Mouse (Mus musculus) frontal cortex, postnatal 10 days (tissue): ENCODE results near the gene Prpf8.
"Not testable (repeated sequence)": the region's sequence is repeated elsewhere in the genome, so short reads cannot be mapped to it uniquely, and the experiment has no call there.

ENCODE experiments used
- DNase-seq, 2 experiments: peaks; one replicate each; pipeline ENCODE4 v3.0.0; 2022; ENCODE audit warnings: low spot score in 2 of 2, mixed read lengths in 1 of 2

Prpf8 gene

DNA sequence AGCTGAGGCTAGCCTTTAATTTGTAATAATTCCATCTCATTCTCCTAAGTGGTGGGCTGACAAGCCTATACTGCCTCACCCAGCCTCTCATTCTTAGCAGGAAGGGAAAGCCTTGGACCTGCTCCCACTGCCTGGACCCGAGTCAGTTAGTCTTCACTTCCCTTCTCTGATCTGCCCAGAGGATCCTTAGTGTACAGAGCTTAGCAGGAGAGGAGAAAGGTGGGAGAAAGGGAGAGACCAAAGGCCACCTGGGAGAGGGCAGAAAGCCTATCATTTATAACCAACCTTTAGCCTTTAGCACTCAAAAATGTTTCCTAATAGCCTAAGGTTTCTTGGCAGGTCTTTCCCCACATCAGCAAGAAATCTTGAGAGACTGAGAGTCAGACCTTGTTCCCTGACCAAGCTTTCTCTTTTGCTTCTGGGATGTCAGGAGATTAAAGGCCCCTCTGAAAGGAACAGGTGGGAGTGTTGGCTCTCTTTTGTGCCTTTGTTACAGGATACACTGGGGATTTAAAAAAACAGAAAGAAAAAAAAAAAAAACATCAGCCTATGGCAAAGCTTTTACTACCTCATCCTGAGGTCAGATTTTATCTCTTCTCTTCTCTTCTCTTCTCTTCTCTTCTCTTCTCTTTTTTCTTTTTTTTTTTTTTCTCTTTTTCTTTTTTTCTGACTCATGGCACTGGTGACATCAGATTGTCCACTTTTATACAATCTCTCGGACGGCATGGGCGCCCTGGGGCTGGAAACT lies 47.8 kb downstream of the Prpf8 start:
- DNase-seq = no peak

DNA sequence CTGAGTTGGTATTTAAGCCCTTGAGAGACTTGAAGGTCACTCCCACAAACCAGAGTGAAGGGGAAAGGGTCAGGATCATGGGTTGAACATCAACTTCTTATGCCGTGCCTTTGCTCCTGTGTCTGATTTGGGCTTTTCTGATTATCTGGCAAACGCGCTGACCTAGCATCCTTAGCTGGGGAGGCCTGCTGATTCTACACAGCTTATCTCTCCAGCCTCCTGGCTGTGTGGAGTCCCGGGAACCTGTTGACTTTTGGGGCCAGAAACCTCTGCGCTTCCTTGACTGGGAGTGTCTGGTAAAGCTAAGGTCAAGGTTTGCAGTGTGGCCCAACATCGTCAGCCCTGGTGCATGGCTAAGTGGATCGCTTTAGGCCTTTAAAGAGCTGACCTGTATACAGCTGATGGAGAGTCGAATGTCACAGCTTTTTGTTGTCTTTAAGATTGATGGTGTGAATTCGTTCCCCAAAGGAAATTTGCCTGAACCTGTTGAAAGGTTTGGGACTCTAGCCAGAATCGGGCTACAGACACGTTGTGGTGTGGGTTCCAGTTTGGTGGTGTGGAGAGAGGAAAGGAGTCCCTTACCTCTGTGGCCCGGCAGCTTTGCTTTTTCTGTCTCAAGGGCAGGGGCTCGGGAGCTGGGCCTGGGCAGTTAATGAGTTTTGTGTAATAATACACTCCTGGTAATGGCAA lies 48.6 kb downstream of the Prpf8 start:
- DNase-seq = no peak

DNA sequence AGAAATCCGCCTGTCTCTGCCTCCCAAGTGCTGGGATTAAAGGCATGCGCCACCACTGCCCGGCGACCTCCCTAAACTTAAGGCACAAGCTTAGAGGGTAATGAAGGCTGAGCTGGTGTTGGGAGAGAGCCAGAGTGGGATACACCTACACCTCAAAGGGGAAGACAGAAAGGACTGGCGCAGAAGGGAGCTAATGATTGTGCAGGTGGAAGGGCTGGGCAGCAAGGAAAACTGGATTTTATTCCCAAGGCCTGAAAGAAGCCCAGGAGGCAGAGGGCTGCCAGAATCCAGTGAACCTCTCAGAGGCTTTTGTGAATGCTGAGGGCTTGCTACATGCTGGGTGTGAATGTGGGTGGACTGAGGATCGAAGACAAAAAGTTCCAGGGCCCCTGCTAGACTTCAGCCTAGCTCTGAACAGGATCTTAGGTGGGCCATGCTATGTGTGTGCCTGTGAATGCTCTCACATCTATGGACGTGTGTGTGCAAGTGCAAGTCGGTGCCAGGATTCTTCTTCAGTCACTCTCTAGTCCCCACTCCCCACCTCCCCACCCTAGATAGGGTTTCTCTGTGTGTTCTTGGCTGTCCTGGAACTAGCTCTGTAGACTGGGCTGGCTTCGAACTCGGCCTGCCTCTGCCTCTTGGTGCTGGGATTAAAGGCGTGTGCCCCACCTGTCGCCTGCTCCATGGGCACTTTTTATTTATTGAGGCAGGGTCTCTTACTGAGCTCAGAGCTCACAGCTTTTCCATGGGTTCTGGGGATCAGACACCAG lies 49.8 kb downstream of the Prpf8 start:
- no peak for DNase-seq

DNA sequence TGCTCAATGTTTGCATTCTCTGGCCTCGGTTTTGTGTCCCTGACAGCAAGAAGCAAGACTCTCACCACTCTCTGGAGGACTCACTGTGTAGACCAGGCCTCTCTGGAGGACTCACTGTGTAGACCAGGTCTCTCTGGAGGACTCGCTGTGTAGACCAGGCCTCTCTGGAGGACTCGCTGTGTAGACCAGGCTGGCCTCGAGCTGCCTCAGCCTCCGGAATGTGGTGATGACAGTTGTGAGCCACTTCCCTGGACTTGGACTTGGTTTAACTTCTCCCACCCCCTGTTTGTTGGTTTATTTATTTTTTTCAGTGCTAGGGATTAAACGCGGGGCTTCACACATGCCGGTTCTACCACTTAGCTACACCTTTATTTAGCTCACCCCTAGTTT lies 50.4 kb downstream of the Prpf8 start:
- no peak for DNase-seq

DNA sequence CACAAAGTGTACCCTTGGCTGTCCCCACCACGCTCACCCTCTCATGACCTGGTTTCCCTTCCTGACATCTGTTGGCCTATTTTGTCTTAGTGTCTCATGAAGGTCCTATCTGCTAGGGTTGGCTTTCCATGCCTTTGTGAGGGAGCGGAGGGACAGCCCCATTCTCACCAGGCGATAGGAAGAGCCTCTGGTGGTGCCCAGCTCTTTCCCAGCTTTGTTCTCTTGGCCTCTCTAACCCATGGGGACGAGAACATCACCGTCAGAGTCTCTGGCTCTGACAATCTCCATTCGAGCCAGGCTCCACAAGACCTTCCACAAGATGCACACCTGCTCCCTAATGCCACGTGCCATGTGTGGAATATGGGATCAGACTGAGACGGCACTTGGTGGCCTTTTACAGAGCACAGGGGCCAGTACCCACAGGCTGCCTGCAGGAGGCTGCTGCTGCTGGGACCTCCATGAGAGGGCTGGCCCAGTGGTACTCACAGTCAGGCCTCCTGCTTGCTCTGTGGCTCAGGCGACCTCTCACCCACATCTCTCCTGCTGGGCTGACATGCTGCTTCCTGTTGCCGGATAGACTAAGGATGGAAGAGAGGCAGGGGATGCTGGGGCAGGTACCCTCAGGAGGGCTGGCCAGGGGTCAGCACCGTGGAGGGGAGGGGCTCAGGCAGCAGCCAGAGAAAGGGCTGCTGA lies 51.0 kb downstream of the Prpf8 start:
- no peak for DNase-seq

DNA sequence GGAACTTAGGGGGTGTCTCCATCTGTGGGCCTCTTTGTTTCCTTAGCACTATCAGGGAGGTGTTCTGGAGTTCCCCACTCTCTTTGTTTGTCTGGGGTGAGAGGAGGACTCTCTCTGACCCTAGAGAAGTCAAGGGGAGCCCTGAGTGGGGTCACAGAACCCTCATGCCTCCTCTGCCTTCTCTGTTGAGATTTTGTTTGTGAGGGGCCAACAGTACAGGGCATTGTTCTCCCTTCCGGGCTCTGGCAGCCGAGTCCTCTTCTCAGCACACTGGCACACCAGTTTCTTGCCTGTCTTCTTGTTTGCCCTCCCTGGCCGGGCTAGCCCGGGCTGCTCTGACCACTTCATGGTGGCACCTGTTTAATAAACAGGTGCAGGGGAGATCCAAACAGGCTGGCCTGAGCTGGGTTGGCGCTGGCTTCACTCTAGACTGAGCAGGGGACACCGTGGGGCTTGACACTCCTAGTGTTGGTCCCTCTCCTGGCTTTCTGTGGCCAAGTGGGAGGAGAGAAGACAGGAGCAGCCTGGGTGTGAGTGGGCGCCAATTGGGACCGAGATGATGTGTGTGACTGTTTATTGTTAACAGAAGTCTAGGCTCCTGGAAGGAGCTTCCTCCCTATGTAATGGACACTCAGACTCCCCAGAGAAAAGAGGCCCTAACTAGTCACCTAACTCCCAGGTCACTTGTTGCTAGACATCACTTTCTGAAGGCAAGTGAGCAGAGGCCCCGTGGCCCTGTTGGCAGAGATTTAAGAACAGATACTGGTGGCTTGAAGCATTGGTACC lies 51.8 kb downstream of the Prpf8 start:
- no peak for DNase-seq

DNA sequence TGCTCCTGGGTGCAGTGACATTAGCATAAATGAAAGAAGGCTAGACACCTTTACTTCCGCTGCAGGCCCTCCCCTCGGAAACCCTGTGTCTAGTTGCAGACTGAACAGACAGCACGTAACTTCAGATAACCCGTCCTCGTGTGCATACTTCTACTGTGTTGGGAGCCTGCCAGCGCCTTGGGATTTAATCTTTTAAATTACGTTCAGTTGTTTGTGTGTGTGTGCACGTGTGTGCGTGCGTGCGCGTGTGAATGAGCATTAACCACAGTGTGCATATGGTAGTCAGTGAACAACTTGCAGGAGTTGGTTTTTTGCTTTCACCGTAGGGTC lies 52.3 kb downstream of the Prpf8 start:
- DNase-seq = no peak

DNA sequence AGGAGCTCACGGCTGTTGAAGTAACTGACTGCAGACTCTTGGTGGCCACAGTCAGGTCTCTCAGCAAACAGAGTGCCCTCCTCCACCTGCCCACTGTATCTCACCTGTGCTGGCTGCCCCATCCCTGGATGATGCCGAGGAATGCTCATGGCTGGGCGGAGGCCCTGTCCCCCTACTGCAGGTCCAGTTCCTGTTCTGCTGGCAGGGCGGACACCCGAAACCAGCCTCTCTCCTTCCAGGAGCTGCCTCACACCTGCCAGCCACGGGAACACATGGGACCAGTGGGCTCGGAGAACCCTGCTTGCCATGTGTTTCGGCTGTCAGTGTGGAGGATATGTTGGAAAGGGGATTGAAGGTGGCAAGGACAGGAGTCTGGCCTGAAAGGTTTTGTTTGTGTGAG lies 53.6 kb downstream of the Prpf8 start:
- no peak for DNase-seq

DNA sequence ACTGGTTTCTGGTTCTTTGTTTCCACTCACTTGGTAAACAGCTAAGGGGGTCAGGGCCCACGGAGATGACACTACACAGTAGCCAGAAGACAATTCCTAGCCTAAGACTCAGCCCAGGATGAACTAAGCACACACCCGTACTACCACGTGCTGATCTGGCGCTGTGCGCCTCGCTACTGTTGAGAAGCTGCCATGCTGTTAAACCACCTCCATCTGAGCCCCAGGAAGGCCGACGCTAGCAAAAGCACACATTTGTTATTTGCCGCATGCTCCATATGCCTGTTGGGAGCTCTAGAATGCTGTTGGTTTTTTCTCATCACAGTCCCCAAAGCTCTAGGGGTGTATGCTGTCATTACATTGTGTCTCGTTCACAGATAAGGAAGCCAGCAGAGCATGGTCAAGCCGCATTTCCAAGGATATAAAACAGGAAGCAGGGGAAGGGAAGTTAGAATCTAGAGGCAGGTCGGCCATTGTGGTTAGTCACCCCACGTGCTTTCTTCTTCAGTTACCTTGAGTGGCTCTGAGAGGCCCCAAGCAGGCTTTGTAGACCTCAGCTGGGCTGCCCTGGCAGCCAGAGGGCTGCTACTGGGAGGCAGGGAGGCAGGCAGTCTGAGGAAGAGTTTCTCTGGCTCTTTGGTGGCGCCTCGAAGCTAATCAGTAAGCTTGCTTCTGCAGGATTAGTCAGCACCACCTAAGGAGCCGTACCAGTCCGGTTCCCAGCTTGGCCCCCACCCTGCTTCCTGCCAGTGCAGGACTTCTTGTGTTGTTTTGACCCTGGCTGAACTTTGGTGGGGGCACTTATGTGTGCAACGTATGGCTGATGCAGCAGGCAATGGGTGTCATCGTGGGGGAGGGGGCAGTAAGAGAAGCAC lies 54.3 kb downstream of the Prpf8 start:
- DNase-seq = no peak

DNA sequence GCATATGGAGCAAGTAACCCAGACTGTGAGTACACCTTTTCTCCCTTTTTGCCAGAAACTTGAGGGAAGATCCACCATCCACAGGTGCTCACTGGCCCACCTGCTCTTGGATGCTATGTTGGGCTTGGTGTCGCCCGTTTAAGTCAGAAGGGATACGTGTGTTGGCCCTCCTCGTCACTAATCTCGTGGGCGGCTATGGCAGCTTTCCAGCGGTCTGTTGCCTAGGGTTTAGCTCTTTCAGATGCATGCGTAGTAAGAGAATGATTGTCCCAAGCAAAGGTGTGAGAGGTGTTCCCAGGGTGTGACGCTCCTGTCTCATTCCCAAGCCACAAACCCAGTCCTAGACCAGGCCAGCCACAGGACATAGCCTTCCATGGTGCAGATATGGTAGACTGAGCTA lies 58.1 kb downstream of the Prpf8 start:
- DNase-seq = no peak

DNA sequence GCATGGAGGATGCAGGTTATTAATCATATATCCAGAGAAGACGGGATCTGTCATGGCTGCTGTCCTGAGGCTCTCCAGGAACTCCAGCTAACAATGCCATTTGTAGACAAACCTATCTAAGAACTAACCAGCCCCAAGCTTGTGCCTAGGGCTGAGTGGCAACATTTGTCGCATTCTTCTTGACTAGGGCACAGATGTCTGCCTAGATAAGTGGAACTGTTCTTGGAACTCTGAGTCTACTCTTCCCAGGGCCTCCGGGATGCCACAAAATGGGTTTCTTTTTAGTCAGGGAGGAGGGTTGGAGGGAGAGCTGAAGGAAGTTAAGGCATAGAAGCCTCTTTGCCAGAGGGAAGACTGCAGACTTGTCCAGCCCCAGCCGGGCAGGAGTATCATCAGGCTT lies 59.4 kb downstream of the Prpf8 start:
- DNase-seq = no peak

DNA sequence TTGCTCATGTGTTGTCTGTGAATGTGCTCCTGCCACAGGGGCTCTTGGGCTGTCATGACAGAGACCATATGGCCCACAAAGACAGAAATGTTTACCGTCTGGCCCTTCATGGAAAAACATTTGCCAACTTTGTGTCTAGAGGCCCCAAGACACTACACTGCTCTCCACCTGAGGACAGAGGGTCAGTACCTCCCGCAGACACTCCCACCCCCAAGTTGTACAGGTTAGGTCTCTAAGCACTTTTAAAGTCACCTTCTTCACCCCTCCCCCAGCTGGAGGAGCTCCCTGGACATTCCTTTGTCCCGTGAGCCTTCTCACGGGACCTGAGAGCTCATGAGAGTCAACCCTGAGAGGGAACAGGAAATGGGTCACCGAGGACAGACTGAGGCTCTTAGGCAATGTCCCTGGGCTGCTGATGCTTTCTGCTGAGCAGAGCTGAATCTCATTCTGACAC lies 63.1 kb downstream of the Prpf8 start:
- no peak for DNase-seq

DNA sequence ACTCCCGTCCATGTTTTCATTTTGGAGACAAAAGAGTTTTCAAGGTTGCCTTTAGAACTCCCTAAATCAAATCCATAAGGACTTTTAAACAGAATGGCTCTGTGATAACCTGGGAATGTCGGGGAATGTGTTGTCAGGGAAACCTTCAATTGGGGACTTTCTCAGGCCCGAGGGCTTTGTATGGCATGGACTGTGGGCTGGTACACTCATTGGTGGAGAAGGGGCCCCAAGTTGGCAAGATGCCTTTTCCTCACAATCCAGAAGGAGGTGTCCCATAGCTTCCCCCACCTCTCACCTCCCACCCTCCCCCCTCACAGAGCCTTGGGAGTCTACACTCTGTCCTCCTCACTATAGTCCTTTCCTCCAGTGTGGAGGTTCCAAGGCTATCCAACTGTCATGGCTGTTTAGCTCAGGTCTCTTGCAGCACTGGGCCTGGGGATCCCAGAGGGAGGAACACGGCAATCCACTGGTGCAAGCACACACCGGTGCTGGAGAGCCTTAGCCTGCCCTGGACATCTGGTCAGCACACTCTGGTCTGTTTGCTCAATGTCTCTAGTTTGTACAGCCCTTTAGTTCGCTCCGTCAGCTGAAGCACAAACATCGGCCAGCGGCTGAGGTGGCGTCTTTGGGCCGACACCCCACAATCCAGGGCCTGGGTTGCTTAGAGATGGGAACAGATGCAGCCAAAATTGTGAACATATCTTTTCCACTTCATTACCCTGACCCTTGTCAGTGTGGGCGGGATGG lies 63.8 kb downstream of the Prpf8 start:
- DNase-seq = no peak

DNA sequence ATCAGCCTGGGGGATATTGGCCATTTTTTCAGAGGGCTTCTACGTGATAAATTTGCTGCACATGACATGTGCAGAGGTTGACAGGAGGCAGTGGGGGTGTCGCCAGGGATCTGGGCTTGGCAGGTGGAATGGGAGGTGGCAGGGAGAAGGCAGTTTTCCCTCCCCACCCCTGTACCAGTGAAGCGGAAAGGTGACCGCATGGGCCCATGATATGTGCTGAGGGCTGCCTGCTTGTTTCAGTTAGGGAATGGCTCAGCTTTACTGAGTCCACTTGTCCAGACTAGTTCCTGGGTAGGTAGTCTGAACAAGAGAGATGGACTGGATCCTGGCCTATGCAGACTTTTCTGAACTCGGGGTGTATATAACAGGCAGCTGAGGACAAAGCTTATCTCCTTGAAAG lies 64.7 kb downstream of the Prpf8 start:
- no peak for DNase-seq

DNA sequence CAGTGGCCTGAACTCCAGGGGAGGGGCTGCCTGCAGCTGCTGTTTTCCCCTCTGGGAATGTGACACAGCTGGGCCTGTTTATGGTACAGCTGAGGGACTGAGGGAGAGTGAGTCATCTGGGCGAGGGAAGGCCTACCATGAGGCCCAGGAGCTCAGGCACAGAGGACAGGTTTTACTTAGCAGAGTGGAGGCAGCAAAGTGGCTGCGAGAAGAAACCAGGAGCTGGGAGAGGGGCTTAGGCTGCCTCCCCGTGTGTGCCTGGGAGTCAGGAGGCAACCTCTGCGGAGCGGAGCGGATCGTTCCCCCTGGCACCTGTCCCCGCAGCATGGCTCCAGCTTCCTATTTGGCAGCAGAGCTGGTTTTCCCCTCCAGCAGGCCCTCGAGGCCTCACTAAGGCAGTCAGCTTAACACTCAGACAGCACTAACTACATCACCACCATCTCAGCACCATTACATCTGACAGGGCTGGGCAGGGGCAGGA lies 65.4 kb downstream of the Prpf8 start:
- DNase-seq = no peak

DNA sequence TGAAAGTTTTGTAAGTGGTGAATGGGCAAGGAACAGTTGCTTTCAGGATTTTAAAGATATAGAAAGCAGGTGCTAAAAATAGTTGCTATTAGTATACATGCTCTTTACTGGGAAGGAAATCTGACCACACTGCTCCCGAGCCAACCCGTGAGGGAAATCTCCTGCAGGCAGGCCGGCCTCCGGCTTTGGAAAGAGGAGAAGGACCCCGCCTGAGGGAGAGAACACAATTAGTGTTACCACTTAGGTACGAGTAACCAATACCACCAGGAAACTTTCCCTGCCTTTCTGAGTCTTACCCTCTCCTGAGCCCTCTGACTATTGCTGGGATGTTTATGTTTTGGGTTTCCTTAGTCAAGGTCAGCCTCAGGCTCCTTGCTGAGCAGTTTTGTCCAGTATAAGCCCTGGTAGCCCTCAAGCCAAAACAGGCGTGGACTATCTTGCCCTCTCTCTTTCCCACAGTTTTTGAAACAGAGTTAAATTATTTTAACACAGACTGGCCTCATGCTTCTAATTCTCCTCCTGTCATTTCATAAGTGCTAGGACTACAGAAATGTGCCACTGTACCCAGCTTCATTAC lies 66.4 kb downstream of the Prpf8 start:
- DNase-seq = no peak

DNA sequence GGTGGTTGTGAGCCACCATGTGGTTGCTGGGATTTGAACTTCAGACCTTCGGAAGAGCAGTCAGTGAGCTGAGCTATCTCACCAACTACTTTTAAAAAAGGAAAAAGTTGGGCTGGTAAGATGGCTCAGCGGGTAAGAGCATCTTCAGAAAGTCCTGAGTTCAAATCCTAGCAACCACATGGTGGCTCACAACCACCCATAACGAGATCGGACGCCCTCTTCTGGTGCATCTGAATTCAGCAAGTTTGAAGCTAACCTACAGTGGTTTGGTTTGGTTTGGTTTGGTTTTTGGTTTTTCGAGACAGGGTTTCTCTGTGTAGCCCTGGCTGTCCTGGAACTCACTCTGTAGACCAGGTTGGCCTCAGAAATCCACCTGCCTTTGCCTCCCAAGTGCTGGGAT lies 69.4 kb downstream of the Prpf8 start:
- DNase-seq = not testable (repeated sequence)

DNA sequence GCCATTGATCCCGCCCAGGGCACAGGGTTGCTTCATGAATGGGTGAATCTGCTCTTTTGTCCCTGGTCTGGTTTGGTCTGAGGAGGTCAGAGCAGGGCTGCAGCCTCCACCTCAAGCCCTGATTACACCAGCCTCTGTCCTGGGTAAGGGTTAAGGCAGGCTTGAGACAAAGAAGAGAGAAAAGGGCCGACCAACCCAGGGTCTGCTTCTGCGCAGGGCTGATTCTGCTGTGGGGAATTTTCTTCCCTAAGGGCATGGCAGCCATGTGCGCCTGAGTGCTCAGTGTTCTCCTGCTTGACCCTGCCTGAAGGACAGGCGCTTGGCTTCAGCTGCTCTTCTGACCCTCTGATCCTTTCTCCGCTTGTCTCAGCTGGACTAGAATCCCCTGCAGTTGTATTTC lies 70.5 kb downstream of the Prpf8 start:
- no peak for DNase-seq

DNA sequence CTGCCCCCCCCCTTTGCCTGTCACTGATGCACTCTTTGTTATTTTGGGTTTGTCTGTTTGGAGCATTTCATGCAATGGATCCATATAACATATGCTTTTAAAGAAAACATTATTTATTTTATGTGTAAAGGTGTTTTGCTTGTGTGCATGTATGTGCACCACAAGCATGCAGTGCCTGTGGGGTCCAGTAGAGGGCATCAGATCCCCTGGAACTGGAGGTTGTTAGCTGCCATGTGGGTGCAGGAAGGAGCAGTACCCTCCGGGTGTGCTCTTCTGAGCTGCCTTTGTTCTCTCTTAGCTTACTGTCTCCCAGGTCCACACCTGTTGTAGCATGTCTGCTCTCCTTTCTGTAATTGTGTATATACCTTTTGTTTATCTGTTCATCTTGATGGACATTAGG lies 71.5 kb downstream of the Prpf8 start:
- no peak for DNase-seq
